Mouse (Mus musculus): ENCODE data around the gene Atp6v1g2.

GRCm38 (mm10) chr17:35247144-35247543, 13.7 kb downstream of the Atp6v1g2 start:
- TF ChIP-seq CTCF (IDR thresholded peaks at IDR 0.05; ENCODE audit: borderline replicate concordance, extremely low read depth, insufficient read depth, insufficient read length): no peak
- no peak for TF ChIP-seq POLR2A (IDR thresholded peaks at IDR 0.05; ENCODE audit: borderline replicate concordance, extremely low read depth, insufficient read depth, insufficient read length, poor library complexity, severe bottlenecking)

Measured in brain, embryonic 14.5 days (tissue).